Mouse (Mus musculus) heart, postnatal 0 days (tissue): Measurements from ENCODE around the gene Hectd2. TPM values are rescaled to one million over a fixed set of nuclear protein-coding genes. Genes with fewer than 3 reads are reported as not detected.
A peak's percentile ranks its signal among the peaks of the same experiment; 100 is the strongest.

Experiments
- ATAC-seq: fragments of 200-750 bp; cut with Nextera tagmentation; 2 replicates; pipeline ENCODE4 v1.8.0; 2017; ENCODE audit warnings: low read depth, moderate number of reproducible peaks, moderate library complexity; ENCODE audit not compliant: insufficient read depth
- DNase-seq: peaks from one replicate; pipeline ENCODE4 v3.0.0-alpha.2; 2016; ENCODE audit warnings: low spot score
- H3K27ac ChIP-seq: fragments of 300-500 bp; sonication (generic); 2 replicates; pipeline ENCODE4 v1.5.1; 2014; ENCODE audit warnings: low read depth, mild to moderate bottlenecking
- H3K27me3 ChIP-seq: fragments of 300-500 bp; sonication (generic); 2 replicates; pipeline ENCODE4 v1.6.1; 2014; ENCODE audit warnings: low read length, mixed read lengths; ENCODE audit not compliant: control insufficient read depth, insufficient read depth
- H3K36me3 ChIP-seq: fragments of 300-500 bp; sonication (generic); replicated peaks from 2 replicates; pipeline ENCODE4 v1.6.1; 2014; ENCODE audit warnings: low read length, mixed read lengths; ENCODE audit not compliant: control insufficient read depth, insufficient read depth
- H3K4me1 ChIP-seq: fragments of 300-500 bp; sonication (generic); 2 replicates; pipeline ENCODE4 v1.6.1; 2014; ENCODE audit warnings: antibody characterized with exemption; ENCODE audit not compliant: control insufficient read depth, insufficient read depth
- H3K4me2 ChIP-seq: fragments of 300-500 bp; sonication (generic); 2 replicates; pipeline ENCODE4 v1.6.1; 2014; ENCODE audit warnings: low read depth, mild to moderate bottlenecking, low read length, moderate library complexity
- H3K4me3 ChIP-seq: fragments of 300-500 bp; sonication (generic); 2 replicates; pipeline ENCODE4 v1.5.1; 2014; ENCODE audit warnings: low read depth, low read length
- H3K9ac ChIP-seq: fragments of 300-500 bp; sonication (generic); replicated peaks from 2 replicates; pipeline ENCODE4 v1.6.1; 2014; ENCODE audit warnings: low read depth, low read length, mixed read lengths
- H3K9me3 ChIP-seq: fragments of 300-500 bp; sonication (generic); replicated peaks from 2 replicates; pipeline ENCODE4 v1.6.1; 2016; ENCODE audit warnings: low read length; ENCODE audit not compliant: control insufficient read depth
- CTCF ChIP-seq: IDR thresholded peaks from 2 replicates; pipeline ENCODE4 v1.5.1; 2016; ENCODE audit warnings: antibody characterized with exemption, control low read depth, low read depth
- EP300 ChIP-seq: IDR thresholded peaks from 2 replicates; pipeline ENCODE4 v1.6.1; 2016; ENCODE audit warnings: antibody characterized with exemption, low read depth
- WGBS: fragments of 180-500 bp; shearing (Covaris S2); extraction: QIAGEN DNeasy Blood & Tissue Kit; methylation state at CpG from one replicate; pipeline ENCODE4 v1.1.7; 2014; 5-methylcytosine and 5-hydroxymethylcytosine counted together
- polyA plus RNA-seq: library from polyadenylated mRNA; unstranded; fragments of >200 nt; fragmentation: Nextera tagmentation; extraction: Ambion mirVana; gene quantifications from 2 replicates; pipeline ENCODE4 v1.2.1, GENCODE M21; 2015
- total RNA-seq: library from RNA; depleted of rRNA; stranded (reverse); fragments of >200 nt; gene quantifications from 2 replicates; pipeline ENCODE4 v1.2.3, GENCODE M21; 2014; ENCODE audit warnings: low replicate concordance

Hectd2 gene
- total and polyA plus RNA-seq, 2 experiments from 2014 or later: 1.9 to 3.9 TPM

GRCm38 (mm10) chr19:36522558-36523195 is 31.8 kb upstream of the Hectd2 start:
- Histone ChIP-seq H3K27ac (no peak overlapping the region), H3K27me3 (no peaks in the 10 kb centered on the region), H3K9me3 (no peaks in the 10 kb centered on the region), H3K4me1 (no peaks in the 10 kb centered on the region), H3K9ac (no peak overlapping the region), H3K36me3 (no peaks in the 10 kb centered on the region), H3K4me2 (no peak overlapping the region), H3K4me3 (no peak overlapping the region)
- TF ChIP-seq CTCF: no peak
- TF ChIP-seq EP300: no peak
- no peak for DNase-seq
- ATAC-seq: no peak
- 4% methylated on average over 3 of the region's 3 CpGs for WGBS

- Histone ChIP-seq H3K4me2 (no peak overlapping the region), H3K4me3 (no peak overlapping the region), H3K27ac (no peak overlapping the region), H3K9ac (no peak overlapping the region), H3K36me3 (no peaks in the 10 kb centered on the region), H3K4me1 (no peaks in the 10 kb centered on the region), H3K27me3 (no peaks in the 10 kb centered on the region), H3K9me3 (no peaks in the 10 kb centered on the region)
- ATAC-seq (no peak), DNase-seq (no peak)
- no peak for TF ChIP-seq EP300
- no peak for TF ChIP-seq CTCF
Observed at GRCm38 (mm10) chr19:36525071-36525470, 29.4 kb upstream of the Hectd2 start.

GRCm38 (mm10) chr19:36533082-36533481 is 21.4 kb upstream of the Hectd2 start:
- no peak overlapping the region for H3K4me3 ChIP-seq
- no peak for TF ChIP-seq EP300
- TF ChIP-seq CTCF: peak; percentile 30; the same call in 1 of the 2 replicates

GRCm38 (mm10) chr19:36534011-36534765 is 20.3 kb upstream of the Hectd2 start:
- peak overlapping the region; percentile 31 for H3K4me3 ChIP-seq
- no peaks in the 10 kb centered on the region for H3K36me3 ChIP-seq
- TF ChIP-seq EP300 (no peak), CTCF (no peak)
- H3K4me2 ChIP-seq: peak overlapping the region; percentile 56
- WGBS: 44% methylated on average over 17 of the region's 17 CpGs
- no peaks in the 10 kb centered on the region for H3K27me3 ChIP-seq
- DNase-seq: peak; percentile 52
- ATAC-seq: peak; percentile 44
- H3K4me1 ChIP-seq: peaks cover 11% of the 10 kb centered on the region
- H3K9me3 ChIP-seq: no peaks in the 10 kb centered on the region
- peak overlapping the region; percentile 65 for H3K27ac ChIP-seq
- no peak overlapping the region for H3K9ac ChIP-seq

More at GRCm38 (mm10) chr19:36533082-36533481, 21.4 kb upstream of the Hectd2 start:
- DNase-seq: no peak
- no peak for ATAC-seq
- Histone ChIP-seq H3K4me1 (peaks cover 11% of the 10 kb centered on the region), H3K27ac (no peak overlapping the region), H3K9ac (no peak overlapping the region), H3K36me3 (no peaks in the 10 kb centered on the region), H3K27me3 (no peaks in the 10 kb centered on the region), H3K4me2 (no peak overlapping the region), H3K9me3 (no peaks in the 10 kb centered on the region)
- WGBS: 63% methylated on average over 5 of the region's 5 CpGs

- peak overlapping the region; percentile 56 for H3K4me2 ChIP-seq
- H3K36me3 ChIP-seq: no peaks in the 10 kb centered on the region
- no peak overlapping the region; the same call in 1 of the 2 replicates for H3K9ac ChIP-seq
- 3% methylated on average over 8 of the region's 8 CpGs for WGBS
- peaks cover 16% of the 10 kb centered on the region for H3K4me1 ChIP-seq
- no peak for TF ChIP-seq EP300
- TF ChIP-seq CTCF: no peak
- no peaks in the 10 kb centered on the region for H3K27me3 ChIP-seq
- DNase-seq: peak; percentile 83
- H3K4me3 ChIP-seq: peak overlapping the region; percentile 31
- H3K27ac ChIP-seq: peak overlapping the region; percentile 65
- no peaks in the 10 kb centered on the region for H3K9me3 ChIP-seq
- peak; percentile 84 for ATAC-seq
Observed at GRCm38 (mm10) chr19:36534766-36535140, 19.7 kb upstream of the Hectd2 start.
